Mouse (Mus musculus): ENCODE data around the gene Tacr2.
A peak's percentile ranks its signal among the peaks of the same experiment; 100 is the strongest.

Gene Tacr2

GRCm38 (mm10) chr10:62300006-62300827, 48.0 kb downstream of the Tacr2 start:
- DNase-seq (ENCODE audit: low read depth, low spot score), result peak; percentile 91

- DNase-seq (ENCODE audit: low read depth, low spot score), result no peak
Observed at GRCm38 (mm10) chr10:62305090-62305489, 52.9 kb downstream of the Tacr2 start.

DNA sequence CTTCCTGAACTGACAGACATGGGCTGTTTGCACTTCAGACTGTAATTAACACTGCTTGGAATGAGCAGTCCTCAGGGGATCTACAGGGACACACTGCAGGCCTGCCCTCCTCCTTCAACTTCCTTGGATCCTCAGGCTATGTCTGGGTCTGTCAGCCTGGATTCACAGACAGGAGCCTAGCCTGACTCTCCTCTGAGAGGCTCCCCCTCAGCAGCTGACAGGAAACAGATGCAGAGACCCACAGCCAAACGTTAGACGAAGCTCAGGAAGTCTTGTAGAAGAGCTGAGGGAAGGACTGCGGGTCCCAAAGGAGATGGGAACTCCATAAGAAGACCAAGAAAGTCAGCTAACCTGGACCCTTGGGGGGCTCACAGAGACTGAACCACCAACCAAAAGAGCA, 54.2 kb downstream of the Tacr2 start:
- DNase-seq (ENCODE audit: low read depth, low spot score), result no peak

GRCm38 (mm10) chr10:62308896-62309491, 56.8 kb downstream of the Tacr2 start:
- DNase-seq (ENCODE audit: low read depth, low spot score), result no peak

GRCm38 (mm10) chr10:62309593-62309992, 57.4 kb downstream of the Tacr2 start:
- no peak for DNase-seq (ENCODE audit: low read depth, low spot score)

GRCm38 (mm10) chr10:62310259-62311039, 58.2 kb downstream of the Tacr2 start:
- DNase-seq (ENCODE audit: low read depth, low spot score), result no peak

DNA sequence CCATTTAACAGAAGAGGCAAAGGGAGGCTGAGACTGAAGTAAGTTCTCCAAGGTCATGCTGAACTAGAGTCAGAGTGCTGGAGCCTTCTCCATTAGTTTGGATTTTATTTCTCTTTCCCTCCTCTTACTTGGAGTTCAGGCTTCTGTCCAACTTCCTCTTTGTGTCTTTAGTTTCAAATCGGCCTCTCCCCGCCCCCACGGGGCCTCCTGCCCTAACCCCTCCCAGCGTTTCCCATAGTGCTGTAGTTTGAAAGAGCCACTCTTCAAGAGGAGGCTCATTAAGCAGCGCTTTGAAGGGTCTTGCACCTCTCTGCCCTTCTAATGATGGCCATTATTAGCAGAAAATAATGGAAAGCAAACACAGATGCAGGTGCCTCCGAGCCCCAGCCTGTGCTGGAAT, 59.2 kb downstream of the Tacr2 start:
- DNase-seq (ENCODE audit: low read depth, low spot score), result no peak

GRCm38 (mm10) chr10:62313140-62313539, 60.9 kb downstream of the Tacr2 start:
- DNase-seq (ENCODE audit: low read depth, low spot score), result no peak

- no peak for DNase-seq (ENCODE audit: low read depth, low spot score)
Observed at GRCm38 (mm10) chr10:62313885-62314424, 61.7 kb downstream of the Tacr2 start.
